Mouse (Mus musculus) small intestine, adult 2 months (tissue): ENCODE results near the gene Creld2. TPM values are rescaled to one million over a fixed set of nuclear protein-coding genes. Genes with fewer than 3 reads are reported as not detected.

ENCODE experiments used
- H3K27ac ChIP-seq: fragments of 200-500 bp; 2 replicates; pipeline ENCODE4 v1.5.1; 2012; ENCODE audit warnings: low read depth, low read length, control low read depth, inconsistent platforms; ENCODE audit not compliant: insufficient read depth
- H3K27me3 ChIP-seq: fragments of 200-500 bp; 2 replicates; pipeline ENCODE4 v1.6.1; 2012; ENCODE audit warnings: mild to moderate bottlenecking, moderate library complexity, low read length, inconsistent platforms; ENCODE audit not compliant: control insufficient read depth, insufficient read depth
- H3K36me3 ChIP-seq: fragments of 200-500 bp; 2 replicates; pipeline ENCODE4 v1.6.1; 2012; ENCODE audit warnings: mild to moderate bottlenecking, low read length, control low read depth, inconsistent platforms; ENCODE audit not compliant: control insufficient read depth, insufficient read depth
- H3K4me1 ChIP-seq: fragments of 200-500 bp; 2 replicates; pipeline ENCODE4 v1.6.1; 2012; ENCODE audit warnings: low read length, inconsistent platforms, mixed read lengths; ENCODE audit not compliant: control insufficient read depth, insufficient read depth, insufficient read length
- H3K4me3 ChIP-seq: fragments of 200-500 bp; 2 replicates; pipeline ENCODE4 v1.5.1; 2012; ENCODE audit warnings: low read depth, mild to moderate bottlenecking, control low read depth, inconsistent platforms, low read length, moderate library complexity
- CTCF ChIP-seq: fragments of 200-500 bp; IDR thresholded peaks from 2 replicates; pipeline ENCODE4 v1.5.1; 2012; ENCODE audit warnings: low read depth, mild to moderate bottlenecking, control low read depth, inconsistent platforms, low read length, moderate library complexity, mixed read lengths; ENCODE audit not compliant: insufficient replicate concordance, insufficient read length; ENCODE audit errors: extremely low read depth
- POLR2A ChIP-seq: fragments of 200-500 bp; IDR thresholded peaks from 2 replicates; pipeline ENCODE4 v1.6.1; 2012; ENCODE audit warnings: low read depth, mild to moderate bottlenecking, control low read depth, inconsistent platforms, low read length, moderate library complexity
- WGBS: fragments of 180-500 bp; shearing (Covaris S2); methylation state at CpG from one replicate; pipeline ENCODE4 v1.1.7; 2018; 5-methylcytosine and 5-hydroxymethylcytosine counted together
- polyA plus RNA-seq: library from polyadenylated mRNA; depleted of rRNA; stranded (reverse); fragments of >200 nt; gene quantifications from 2 replicates; pipeline ENCODE4 v1.2.3, GENCODE M21; 2012; rRNA removed

Creld2 gene
- polyA plus RNA-seq, 1 experiment, result 59.1 TPM

GRCm38 (mm10) chr15:88874477-88874876, 55.0 kb downstream of the Creld2 start:
- no peaks in the 10 kb centered on the region for H3K36me3 ChIP-seq
- WGBS, result 90% methylated on average over 6 of the region's 6 CpGs
- no peak overlapping the region for H3K27ac ChIP-seq
- no peak for TF ChIP-seq POLR2A
- no peak for TF ChIP-seq CTCF
- no peak overlapping the region for H3K4me3 ChIP-seq
- no peaks in the 10 kb centered on the region for H3K27me3 ChIP-seq
- H3K4me1 ChIP-seq, result peaks cover 14% of the 10 kb centered on the region; the same call in 1 of the 2 replicates

GRCm38 (mm10) chr15:88875625-88876081, 56.2 kb downstream of the Creld2 start:
- TF ChIP-seq CTCF (no peak), POLR2A (no peak)
- peaks cover 10% of the 10 kb centered on the region; the same call in 1 of the 2 replicates for H3K4me1 ChIP-seq
- WGBS, result 49% methylated on average over 10 of the region's 10 CpGs
- H3K27ac ChIP-seq, result no peak overlapping the region
- no peak overlapping the region for H3K4me3 ChIP-seq
- no peaks in the 10 kb centered on the region for H3K36me3 ChIP-seq
- H3K27me3 ChIP-seq, result no peaks in the 10 kb centered on the region

Other genes starting within 250 kb of the Creld2 start
- not detected in 2 replicates for gene Zdhhc25, start 219.3 kb upstream of the Creld2 start, polyA plus RNA-seq
- gene Brd1, start 85.4 kb upstream of the Creld2 start, polyA plus RNA-seq, result 6.9 and 15.7 TPM in 2 replicates
- 2.9 and 3.9 TPM in 2 replicates for gene Zbed4, start 68.0 kb upstream of the Creld2 start, polyA plus RNA-seq
- 14.5 and 16.4 TPM in 2 replicates for gene Alg12, start 328 bp upstream of the Creld2 start, polyA plus RNA-seq
- gene Pim3, start 42.5 kb downstream of the Creld2 start, polyA plus RNA-seq, result 38.3 and 60.3 TPM in 2 replicates
- gene Ttll8, start 134.8 kb downstream of the Creld2 start, polyA plus RNA-seq, result not detected in 2 replicates
- gene Mlc1, start 159.4 kb downstream of the Creld2 start, polyA plus RNA-seq, result 0.05 and 0.08 TPM in 2 replicates
- gene Mov10l1, start 163.3 kb downstream of the Creld2 start, polyA plus RNA-seq, result not detected in 2 replicates
- 0.30 and 0.32 TPM in 2 replicates for gene Panx2, start 240.1 kb downstream of the Creld2 start, polyA plus RNA-seq